Mouse (Mus musculus): Measurements from ENCODE around the gene Hoga1. TPM values are rescaled to one million over a fixed set of nuclear protein-coding genes. Genes with fewer than 3 reads are reported as not detected.
A peak's percentile ranks its signal among the peaks of the same experiment; 100 is the strongest.

Hoga1 gene
- polyA plus RNA-seq, 1 experiment from 2014 or later, result 0.44 TPM

DNA sequence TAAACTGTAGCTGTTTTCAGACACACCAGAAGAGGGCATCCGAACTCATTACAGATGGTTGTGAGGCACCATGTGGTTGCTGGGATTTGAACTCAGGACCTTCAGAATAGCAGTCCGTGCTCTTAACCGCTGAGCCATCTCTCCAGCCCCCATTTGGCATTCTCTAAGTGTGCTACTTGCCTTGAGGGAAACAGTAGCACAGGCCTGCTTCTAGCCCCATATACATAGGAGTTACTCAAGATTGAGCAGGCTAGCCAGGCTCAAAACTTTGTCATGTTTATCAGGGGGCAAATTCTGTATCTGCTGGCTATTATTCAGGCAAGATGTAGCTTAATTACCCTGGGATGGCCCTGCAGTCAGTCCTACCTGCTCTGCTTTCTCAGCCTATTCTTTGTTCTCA, 5.9 kb downstream of the Hoga1 start:
- no peak for ATAC-seq (ENCODE audit: extremely low read depth, insufficient number of reproducible peaks, low FRiP score, low TSS enrichment)
- H3K36me3 ChIP-seq, result no peaks in the 10 kb centered on the region
- H3K9ac ChIP-seq, result no peak overlapping the region
- H3K9me3 ChIP-seq, result no peaks in the 10 kb centered on the region
- no peaks in the 10 kb centered on the region for H3K4me1 ChIP-seq
- no peak overlapping the region for H3K4me3 ChIP-seq
- 78% methylated on average over 3 of the region's 3 CpGs for WGBS
- no peak overlapping the region for H3K4me2 ChIP-seq
- H3K27ac ChIP-seq (replicated peaks), result no peak overlapping the region
- H3K27me3 ChIP-seq (replicated peaks), result no peaks in the 10 kb centered on the region

DNA sequence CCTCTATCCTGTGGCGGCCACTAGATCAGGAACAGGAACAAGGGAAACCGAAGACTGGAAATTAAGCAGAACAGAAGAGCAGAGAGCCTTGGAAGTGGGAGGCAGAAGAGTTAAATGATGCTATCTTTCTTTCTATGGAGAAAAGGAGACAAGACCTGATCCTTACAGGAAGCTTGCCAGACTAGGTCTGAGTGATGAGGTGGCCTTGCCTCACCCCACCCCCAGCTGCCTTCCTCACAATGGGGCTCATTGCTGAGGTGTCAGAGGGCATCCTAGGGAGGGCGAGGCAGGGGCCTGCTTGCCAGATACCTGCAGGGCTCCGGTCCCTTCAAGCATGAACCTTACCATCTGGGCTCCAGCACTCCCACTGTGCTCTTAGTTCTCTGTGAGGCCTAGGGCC, 6.5 kb downstream of the Hoga1 start, which contains the start of gene 4933411K16Rik:
4933411K16Rik (plus strand) TSS at position 301 of the 400 bp plus-strand sequence.
- no peak within 1 kb of the TSS for H3K4me2 ChIP-seq
- WGBS, result 66% methylated on average over 4 of the region's 4 CpGs

DNA sequence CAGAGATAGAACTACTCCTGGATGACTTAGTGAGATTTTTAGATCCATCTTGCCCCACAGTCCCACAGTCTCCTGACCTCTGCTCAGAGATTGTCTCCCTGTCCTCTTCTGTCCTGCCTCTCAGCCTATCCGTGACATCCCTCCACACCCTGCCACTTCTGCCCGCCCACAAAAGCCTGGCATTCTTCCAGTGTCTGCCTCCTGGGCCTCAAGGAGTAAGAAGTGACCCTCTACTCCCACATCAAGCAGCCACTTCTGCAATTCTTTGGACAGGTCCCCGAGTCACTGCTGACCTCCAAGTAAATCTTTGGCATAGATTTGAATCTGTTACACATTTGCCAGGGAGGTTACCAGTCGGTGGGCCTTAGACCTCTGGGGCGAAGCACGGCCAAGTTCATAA, 8.8 kb downstream of the Hoga1 start:
- Histone ChIP-seq H3K4me3 (no peak overlapping the region), H3K4me2 (no peak overlapping the region), H3K4me1 (no peaks in the 10 kb centered on the region), H3K36me3 (no peaks in the 10 kb centered on the region), H3K27ac (replicated peaks) (no peak overlapping the region), H3K27me3 (replicated peaks) (no peaks in the 10 kb centered on the region), H3K9ac (no peak overlapping the region), H3K9me3 (no peaks in the 10 kb centered on the region)
- 58% methylated on average over 6 of the region's 6 CpGs for WGBS
- ATAC-seq (ENCODE audit: extremely low read depth, insufficient number of reproducible peaks, low FRiP score, low TSS enrichment), result no peak

More for the DNA sequence above, 6.5 kb downstream of the Hoga1 start, which contains the start of gene 4933411K16Rik:
- Histone ChIP-seq H3K9ac (no peak within 1 kb of the TSS), H3K27me3 (replicated peaks) (no peaks in the 10 kb centered on the region), H3K36me3 (no peaks in the 10 kb centered on the region), H3K4me3 (no peak within 1 kb of the TSS), H3K4me1 (no peaks in the 10 kb centered on the region), H3K9me3 (no peaks in the 10 kb centered on the region), H3K27ac (replicated peaks) (no peak within 1 kb of the TSS)
- ATAC-seq (ENCODE audit: extremely low read depth, insufficient number of reproducible peaks, low FRiP score, low TSS enrichment), result no peak

DNA sequence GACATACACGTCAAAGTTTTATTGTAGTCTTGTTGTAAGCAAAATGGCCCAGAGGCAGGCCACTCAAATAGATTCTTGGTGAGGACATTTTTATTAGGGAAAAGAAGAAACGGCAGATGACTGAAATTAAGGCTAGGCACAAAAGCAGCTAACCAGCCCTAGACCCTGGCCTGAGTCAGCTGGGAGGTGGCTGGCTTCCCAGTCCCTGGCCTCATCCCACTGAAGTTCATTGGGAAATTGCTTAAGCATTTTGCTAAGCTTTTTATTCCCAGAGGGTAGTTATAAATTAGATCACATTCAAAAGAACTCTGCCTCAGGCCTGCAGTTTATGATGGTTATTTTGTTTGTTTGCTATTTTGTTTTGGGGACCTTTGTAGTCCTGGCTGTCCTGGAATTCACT, 10.5 kb downstream of the Hoga1 start:
- 72% methylated on average over 2 of the region's 2 CpGs for WGBS
- Histone ChIP-seq H3K4me1 (no peaks in the 10 kb centered on the region), H3K4me2 (no peak overlapping the region), H3K36me3 (no peaks in the 10 kb centered on the region), H3K9me3 (no peaks in the 10 kb centered on the region), H3K4me3 (no peak overlapping the region), H3K27me3 (replicated peaks) (no peaks in the 10 kb centered on the region), H3K9ac (no peak overlapping the region), H3K27ac (replicated peaks) (no peak overlapping the region)
- no peak for ATAC-seq (ENCODE audit: extremely low read depth, insufficient number of reproducible peaks, low FRiP score, low TSS enrichment)

DNA sequence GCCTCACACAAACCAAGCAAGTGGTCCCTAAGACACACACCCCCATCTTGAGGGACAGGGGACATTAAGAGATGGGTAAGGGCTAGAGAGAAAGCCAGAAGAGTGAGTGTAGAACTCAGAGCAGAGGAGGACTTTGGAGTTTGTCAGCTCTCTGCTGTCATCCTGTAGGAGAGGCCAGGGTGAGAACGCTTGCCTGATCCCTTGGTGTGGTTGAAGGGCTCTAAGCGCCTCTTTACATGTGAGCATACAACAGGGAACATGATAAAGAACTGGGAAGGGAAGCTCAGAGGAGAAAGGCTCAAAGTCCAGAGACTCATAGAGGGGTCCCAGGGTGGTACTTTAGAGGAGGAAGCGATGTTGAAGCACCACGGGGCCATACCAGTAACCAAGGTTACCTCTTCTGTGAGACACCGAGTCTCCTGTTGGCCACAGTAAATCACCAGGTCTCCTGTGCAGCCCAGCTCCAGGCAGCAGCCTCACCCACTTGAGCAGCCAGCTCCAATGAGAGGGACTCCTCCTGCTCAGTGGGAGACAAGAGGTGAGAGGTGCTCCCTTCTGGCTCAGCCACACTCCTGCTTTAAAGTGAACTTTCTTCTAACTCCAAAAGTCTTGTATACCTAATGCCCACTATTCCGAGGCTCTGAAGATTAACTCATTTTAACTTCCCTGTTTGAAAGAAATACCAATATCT, 11.5 kb downstream of the Hoga1 start:
- no peak for ATAC-seq (ENCODE audit: extremely low read depth, insufficient number of reproducible peaks, low FRiP score, low TSS enrichment)
- WGBS, result 71% methylated on average over 6 of the region's 6 CpGs
- Histone ChIP-seq H3K9ac (no peak overlapping the region), H3K36me3 (no peaks in the 10 kb centered on the region), H3K27ac (replicated peaks) (no peak overlapping the region), H3K27me3 (replicated peaks) (no peaks in the 10 kb centered on the region), H3K4me2 (no peak overlapping the region), H3K4me1 (no peaks in the 10 kb centered on the region), H3K9me3 (no peaks in the 10 kb centered on the region), H3K4me3 (no peak overlapping the region)

DNA sequence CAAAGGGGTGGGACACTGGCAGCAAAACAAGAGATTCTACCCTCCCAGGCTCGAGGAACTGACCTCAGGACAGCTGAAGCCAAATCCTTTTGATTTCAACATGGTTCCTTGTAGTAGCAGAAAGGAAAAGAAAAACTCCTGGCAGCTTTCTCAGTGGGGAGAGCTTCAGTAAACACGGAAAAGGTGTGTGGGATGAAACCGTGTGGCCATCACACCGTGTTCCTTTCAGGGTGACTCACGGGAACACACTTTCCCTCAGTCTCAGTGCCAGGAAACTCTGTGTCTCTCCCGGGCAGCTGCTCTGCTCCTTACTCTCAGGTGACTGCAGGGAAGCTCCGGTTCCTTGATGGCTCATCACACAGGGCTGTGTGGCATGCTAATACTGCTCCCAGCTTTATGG, 13.0 kb downstream of the Hoga1 start:
- Histone ChIP-seq H3K27ac (replicated peaks) (no peak overlapping the region), H3K9ac (no peak overlapping the region), H3K4me1 (no peaks in the 10 kb centered on the region), H3K4me2 (no peak overlapping the region), H3K9me3 (no peaks in the 10 kb centered on the region), H3K36me3 (no peaks in the 10 kb centered on the region), H3K27me3 (replicated peaks) (no peaks in the 10 kb centered on the region), H3K4me3 (no peak overlapping the region)
- no peak for ATAC-seq (ENCODE audit: extremely low read depth, insufficient number of reproducible peaks, low FRiP score, low TSS enrichment)
- WGBS, result 65% methylated on average over 7 of the region's 7 CpGs

DNA sequence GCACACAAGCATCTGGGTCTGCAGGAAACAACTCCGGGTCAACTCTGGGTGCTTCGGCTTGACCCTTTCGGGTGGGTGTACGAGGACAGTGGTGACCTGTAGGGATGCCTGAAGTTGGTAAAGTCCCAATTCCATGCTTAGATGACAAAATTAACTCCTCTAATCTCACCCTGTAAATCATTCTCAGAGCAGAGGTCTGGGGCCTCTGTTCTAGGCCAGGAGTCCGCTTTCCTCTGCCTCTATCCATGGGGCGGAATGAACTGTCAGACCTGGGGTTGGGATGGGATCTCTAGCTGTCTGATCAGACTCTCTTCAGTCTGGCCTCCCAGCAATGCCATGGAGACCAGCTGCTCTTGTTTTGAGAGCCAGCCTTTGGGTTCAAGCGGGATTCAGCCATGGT, 16.0 kb downstream of the Hoga1 start:
- H3K9ac ChIP-seq, result no peak overlapping the region
- H3K4me2 ChIP-seq, result no peak overlapping the region
- 80% methylated on average over 7 of the region's 7 CpGs for WGBS
- no peaks in the 10 kb centered on the region for H3K9me3 ChIP-seq
- H3K4me3 ChIP-seq, result no peak overlapping the region
- no peaks in the 10 kb centered on the region for H3K27me3 ChIP-seq (replicated peaks)
- no peak overlapping the region for H3K27ac ChIP-seq (replicated peaks)
- H3K4me1 ChIP-seq, result no peaks in the 10 kb centered on the region
- no peak for ATAC-seq (ENCODE audit: extremely low read depth, insufficient number of reproducible peaks, low FRiP score, low TSS enrichment)
- H3K36me3 ChIP-seq, result no peaks in the 10 kb centered on the region

DNA sequence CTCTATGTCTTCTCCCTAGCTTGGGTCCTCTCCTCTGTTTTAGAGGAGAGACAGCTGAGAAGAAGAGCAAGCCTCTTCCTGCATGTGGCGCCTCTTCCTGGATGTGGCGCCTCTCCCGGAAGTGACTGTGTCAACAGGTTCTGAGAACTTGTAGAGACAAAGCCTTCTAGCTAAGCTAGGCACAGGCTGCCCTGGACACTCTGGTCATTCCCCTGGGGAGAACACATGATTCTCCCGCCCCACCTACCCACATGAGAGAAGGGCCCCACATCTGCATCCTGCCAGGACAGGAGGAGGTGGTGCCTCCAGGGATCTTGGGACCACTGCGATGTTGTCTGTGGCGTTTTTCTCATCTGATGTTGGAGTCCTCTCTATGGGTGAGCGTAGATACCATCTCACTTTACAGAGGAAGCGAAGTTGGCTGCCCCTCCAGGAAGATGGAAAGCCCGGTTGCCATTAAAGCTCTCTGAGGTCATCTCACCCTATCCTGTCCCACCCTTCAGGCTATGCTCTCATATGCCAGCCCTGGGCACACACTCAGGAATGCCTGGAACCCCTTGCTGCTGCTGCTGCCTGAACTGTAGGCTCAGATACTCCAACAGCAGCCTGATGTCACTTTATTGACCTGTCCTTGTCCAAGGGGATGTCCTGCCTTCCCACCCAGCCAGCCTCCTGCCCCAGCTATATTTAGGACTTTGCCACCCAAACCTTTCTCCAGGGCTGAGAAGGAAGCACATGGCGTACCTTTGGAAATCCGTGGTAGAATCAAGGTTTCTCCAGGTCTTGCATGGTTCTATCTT, 23.2 kb downstream of the Hoga1 start:
- ATAC-seq (ENCODE audit: extremely low read depth, insufficient number of reproducible peaks, low FRiP score, low TSS enrichment), result no peak
- H3K9me3 ChIP-seq, result no peaks in the 10 kb centered on the region
- H3K36me3 ChIP-seq, result no peaks in the 10 kb centered on the region
- H3K4me3 ChIP-seq, result no peak overlapping the region
- H3K27me3 ChIP-seq (replicated peaks), result no peaks in the 10 kb centered on the region
- 64% methylated on average over 11 of the region's 11 CpGs for WGBS
- H3K4me2 ChIP-seq, result peak overlapping the region; percentile 38
- H3K4me1 ChIP-seq, result peaks cover 7% of the 10 kb centered on the region; the same call in 1 of the 2 replicates
- H3K9ac ChIP-seq, result no peak overlapping the region
- H3K27ac ChIP-seq (replicated peaks), result no peak overlapping the region

DNA sequence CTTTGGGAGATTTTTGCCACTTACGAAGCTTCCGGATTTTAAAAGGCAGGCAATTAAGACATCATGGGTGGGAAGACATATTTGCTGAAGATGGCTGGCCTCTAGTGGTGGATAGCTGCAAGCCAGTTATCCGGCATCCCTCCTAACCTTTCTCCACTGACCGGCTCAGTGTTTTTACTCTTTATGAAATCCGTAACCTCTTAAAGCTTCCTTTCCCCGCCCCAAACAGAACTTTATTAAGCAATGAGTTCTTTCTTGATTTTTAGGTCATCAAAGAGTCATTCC, 23.8 kb downstream of the Hoga1 start:
- Histone ChIP-seq H3K4me1 (peaks cover 7% of the 10 kb centered on the region; the same call in 1 of the 2 replicates), H3K9ac (no peak overlapping the region), H3K4me2 (peak overlapping the region; percentile 38), H3K27me3 (replicated peaks) (no peaks in the 10 kb centered on the region), H3K27ac (replicated peaks) (no peak overlapping the region), H3K9me3 (no peaks in the 10 kb centered on the region), H3K36me3 (no peaks in the 10 kb centered on the region), H3K4me3 (no peak overlapping the region)
- 40% methylated on average over 6 of the region's 6 CpGs for WGBS
- no peak for ATAC-seq (ENCODE audit: extremely low read depth, insufficient number of reproducible peaks, low FRiP score, low TSS enrichment)

DNA sequence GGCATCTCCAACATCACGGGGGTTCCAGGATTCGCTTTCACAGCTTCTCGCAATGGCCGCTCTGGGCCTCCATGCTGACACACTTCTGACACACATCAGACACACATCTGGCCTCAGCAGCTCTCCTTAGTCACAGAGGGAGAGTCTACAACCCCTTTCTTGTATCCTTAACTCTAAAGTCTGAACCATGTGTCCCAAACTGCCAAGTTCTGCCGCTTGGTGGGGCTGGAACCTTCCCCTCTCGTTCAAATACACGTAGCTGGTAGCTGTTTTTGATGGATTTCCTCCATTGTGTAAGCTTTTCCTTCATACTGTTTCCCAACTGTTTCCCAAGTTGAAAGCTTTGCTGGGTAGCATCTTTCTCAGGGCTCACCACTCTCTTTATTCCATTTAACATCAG, 25.8 kb downstream of the Hoga1 start:
- Histone ChIP-seq H3K27me3 (replicated peaks) (no peaks in the 10 kb centered on the region), H3K9ac (no peak overlapping the region), H3K4me3 (no peak overlapping the region), H3K4me2 (no peak overlapping the region), H3K4me1 (peaks cover 7% of the 10 kb centered on the region; the same call in 1 of the 2 replicates), H3K27ac (replicated peaks) (no peak overlapping the region), H3K9me3 (no peaks in the 10 kb centered on the region), H3K36me3 (peaks cover 10% of the 10 kb centered on the region)
- 60% methylated on average over 7 of the region's 7 CpGs for WGBS
- no peak for ATAC-seq (ENCODE audit: extremely low read depth, insufficient number of reproducible peaks, low FRiP score, low TSS enrichment)

DNA sequence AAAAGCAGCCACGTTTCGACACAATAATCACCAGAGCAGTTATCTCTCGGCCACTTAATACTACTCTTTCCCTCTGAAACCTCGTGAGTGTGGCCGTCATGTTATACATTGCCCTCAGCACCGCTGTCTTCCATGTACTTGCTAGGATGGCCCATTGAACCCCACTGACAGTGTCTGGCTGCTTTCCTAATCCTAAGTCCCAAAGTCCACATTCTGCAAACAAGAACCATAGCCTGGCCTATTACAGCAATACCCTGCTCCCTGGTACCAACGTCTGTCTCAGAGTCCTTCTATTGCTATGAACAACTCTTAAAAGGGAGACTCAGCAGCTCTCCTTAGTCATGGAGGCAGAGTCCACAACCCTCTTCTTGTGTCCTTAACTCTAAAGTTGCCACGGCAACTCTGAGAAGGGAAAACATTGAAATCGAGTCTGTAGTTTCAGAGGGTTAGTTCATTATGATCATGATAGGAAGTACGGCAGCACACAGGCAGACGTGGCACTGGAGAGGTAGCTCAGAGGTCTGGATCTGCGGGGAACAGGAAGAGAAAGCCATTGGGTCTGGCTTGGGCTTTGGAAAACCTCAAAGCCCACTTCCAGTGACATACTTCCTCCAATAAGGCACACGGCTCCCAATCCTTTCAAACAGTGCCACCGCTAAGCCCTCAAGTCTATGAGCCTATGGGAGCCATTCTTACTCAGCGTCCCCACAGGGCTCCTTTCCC, 26.6 kb downstream of the Hoga1 start:
- Histone ChIP-seq H3K9me3 (no peaks in the 10 kb centered on the region), H3K36me3 (peaks cover 10% of the 10 kb centered on the region), H3K4me3 (no peak overlapping the region), H3K4me1 (peaks cover 7% of the 10 kb centered on the region; the same call in 1 of the 2 replicates), H3K9ac (no peak overlapping the region), H3K4me2 (no peak overlapping the region), H3K27me3 (replicated peaks) (no peaks in the 10 kb centered on the region), H3K27ac (replicated peaks) (no peak overlapping the region)
- no peak for ATAC-seq (ENCODE audit: extremely low read depth, insufficient number of reproducible peaks, low FRiP score, low TSS enrichment)
- 72% methylated on average over 15 of the region's 15 CpGs for WGBS
